Mouse (Mus musculus) CD8-positive naive resting alpha-beta T cell, adult 2 months (primary cell): ENCODE measurements around the gene Ebp.

Source experiments
- DNase-seq, 2 experiments: peaks; one replicate each; pipeline ENCODE4 v3.0.0; 2022; ENCODE audit warnings: low read depth in 2 of 2, low spot score in 2 of 2

Gene Ebp

GRCm38 (mm10) chrX:8192126-8192639, 1.1 kb downstream of the Ebp start:
- DNase-seq: no peak

GRCm38 (mm10) chrX:8182871-8183540, 10.3 kb downstream of the Ebp start:
- no peak for DNase-seq

- no peak for DNase-seq
Observed at GRCm38 (mm10) chrX:8179646-8180045, 13.7 kb downstream of the Ebp start.

- no peak for DNase-seq
Observed at GRCm38 (mm10) chrX:8178871-8179270, 14.4 kb downstream of the Ebp start.

- peak; percentile 69 to 77 for DNase-seq
Observed at GRCm38 (mm10) chrX:8175504-8176385, 17.6 kb downstream of the Ebp start, which contains the start of gene Tbc1d25. Tbc1d25 (minus strand) TSS chrX:8176181.

- DNase-seq: no peak
Observed at GRCm38 (mm10) chrX:8175169-8175503, 18.2 kb downstream of the Ebp start.

GRCm38 (mm10) chrX:8167716-8168647, 25.3 kb downstream of the Ebp start:
- DNase-seq: no peak

GRCm38 (mm10) chrX:8164471-8164870, 28.8 kb downstream of the Ebp start:
- no peak for DNase-seq

GRCm38 (mm10) chrX:8163076-8163475, 30.2 kb downstream of the Ebp start:
- no peak for DNase-seq

- DNase-seq: peak; percentile 78 to 81
Observed at GRCm38 (mm10) chrX:8145153-8145991, 47.9 kb downstream of the Ebp start, which contains the start of gene Rbm3. Rbm3 (minus strand) TSS chrX:8145880.

- no peak for DNase-seq
Observed at GRCm38 (mm10) chrX:8143750-8144149, 49.6 kb downstream of the Ebp start.

GRCm38 (mm10) chrX:8142948-8143347, 50.4 kb downstream of the Ebp start:
- DNase-seq: no peak

GRCm38 (mm10) chrX:8141058-8141457, 52.3 kb downstream of the Ebp start:
- DNase-seq: no peak

GRCm38 (mm10) chrX:8140446-8140845, 52.9 kb downstream of the Ebp start:
- no peak for DNase-seq

- no peak for DNase-seq
Observed at GRCm38 (mm10) chrX:8139480-8139879, 53.8 kb downstream of the Ebp start.

GRCm38 (mm10) chrX:8135886-8136285, 57.4 kb downstream of the Ebp start:
- no peak for DNase-seq
